Mouse (Mus musculus) liver, embryonic 12.5 days (tissue): ENCODE measurements at regions not wholly inside any gene's neighbourhood (a gene's known extent, or its start where the extent isn't known, plus 50 kb on each side); places are given as distances from the start of the nearest gene placed in this dataset.

Experiments
- ATAC-seq: fragments of 200-750 bp; cut with Nextera tagmentation; 2 replicates; pipeline ENCODE4 v1.8.0; 2017; ENCODE audit warnings: moderate number of reproducible peaks, mild to moderate bottlenecking, moderate library complexity
- H3K27ac ChIP-seq: fragments of 300-500 bp; sonication (generic); 2 replicates; pipeline ENCODE4 v1.5.1; 2016; ENCODE audit warnings: mild to moderate bottlenecking
- H3K27me3 ChIP-seq: fragments of 300-500 bp; sonication (generic); replicated peaks from 2 replicates; pipeline ENCODE4 v1.6.1; 2016; ENCODE audit warnings: mild to moderate bottlenecking, moderate library complexity
- H3K36me3 ChIP-seq: fragments of 300-500 bp; sonication (generic); 2 replicates; pipeline ENCODE4 v1.6.1; 2016; ENCODE audit warnings: mild to moderate bottlenecking, moderate library complexity
- H3K4me1 ChIP-seq: fragments of 300-500 bp; sonication (generic); 2 replicates; pipeline ENCODE4 v1.6.1; 2016
- H3K4me2 ChIP-seq: fragments of 300-500 bp; sonication (generic); 2 replicates; pipeline ENCODE4 v1.6.1; 2016; ENCODE audit warnings: mild to moderate bottlenecking, moderate library complexity
- H3K4me3 ChIP-seq: fragments of 300-500 bp; sonication (generic); 2 replicates; pipeline ENCODE4 v1.5.1; 2016; ENCODE audit warnings: mild to moderate bottlenecking, moderate library complexity
- H3K9ac ChIP-seq: fragments of 300-500 bp; sonication (generic); 2 replicates; pipeline ENCODE4 v1.6.1; 2016; ENCODE audit warnings: mild to moderate bottlenecking, moderate library complexity
- H3K9me3 ChIP-seq: fragments of 300-500 bp; sonication (generic); replicated peaks from 2 replicates; pipeline ENCODE4 v1.6.1; 2016; ENCODE audit warnings: mild to moderate bottlenecking, moderate library complexity
- WGBS: fragments of 180-500 bp; shearing (Covaris S2); methylation state at CpG from one replicate; pipeline ENCODE4 v1.1.7; 2016; ENCODE audit not compliant: insufficient replicate concordance; 5-methylcytosine and 5-hydroxymethylcytosine counted together

DNA sequence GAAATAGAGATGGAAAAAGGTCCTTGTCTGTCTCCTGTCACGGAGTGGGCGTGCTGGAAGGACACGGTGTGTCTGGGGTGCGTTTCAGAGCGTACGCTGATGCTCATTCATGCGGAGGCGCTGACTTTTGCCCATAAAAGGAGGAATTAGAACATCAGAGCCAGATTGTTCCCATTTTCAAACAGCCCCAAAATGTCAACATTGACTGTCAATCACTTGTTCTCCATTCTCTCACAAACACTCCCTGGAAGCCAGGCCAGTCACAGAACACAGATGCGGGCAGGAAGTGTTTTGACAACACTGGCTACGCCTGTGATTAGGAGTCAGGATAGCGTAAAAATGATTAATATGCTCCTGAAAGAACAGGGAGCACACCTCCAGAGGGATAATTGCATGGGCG lies 157.1 kb upstream of the Ankrd55 start:
- H3K4me3 ChIP-seq: no peak overlapping the region
- H3K4me2 ChIP-seq: no peak overlapping the region
- H3K27me3 ChIP-seq: peaks cover 25% of the 10 kb centered on the region; the same call in 1 of the 2 replicates
- no peak overlapping the region for H3K27ac ChIP-seq
- no peaks in the 10 kb centered on the region for H3K9me3 ChIP-seq
- H3K36me3 ChIP-seq: no peaks in the 10 kb centered on the region
- H3K4me1 ChIP-seq: no peaks in the 10 kb centered on the region
- 72% methylated on average over 12 of the region's 12 CpGs for WGBS
- no peak overlapping the region for H3K9ac ChIP-seq
- ATAC-seq: no peak

DNA sequence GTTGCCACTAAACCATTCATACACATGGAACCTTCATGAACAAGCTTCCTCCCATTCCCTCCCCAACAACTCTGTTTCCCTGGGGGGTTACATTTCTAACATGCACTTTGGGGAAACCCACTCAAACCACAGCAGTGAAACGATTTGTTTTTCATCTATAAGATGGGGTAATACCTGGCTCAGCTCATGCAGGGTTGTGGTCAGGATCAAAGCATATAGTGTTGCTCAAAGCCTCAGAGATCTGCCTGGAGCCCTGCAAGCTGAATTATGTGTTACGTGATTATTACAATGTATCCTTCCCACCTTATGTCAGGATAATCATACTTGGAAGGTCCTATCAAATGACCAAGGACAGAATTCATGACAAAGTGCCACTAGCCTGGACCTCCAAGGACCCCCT lies 154.5 kb upstream of the Ankrd55 start:
- H3K36me3 ChIP-seq: no peaks in the 10 kb centered on the region
- H3K4me2 ChIP-seq: no peak overlapping the region
- H3K4me1 ChIP-seq: no peaks in the 10 kb centered on the region
- no peak for ATAC-seq
- peaks cover 11% of the 10 kb centered on the region; the same call in 1 of the 2 replicates for H3K27me3 ChIP-seq
- H3K4me3 ChIP-seq: no peak overlapping the region
- 73% methylated on average over 2 of the region's 2 CpGs for WGBS
- H3K27ac ChIP-seq: no peak overlapping the region
- no peak overlapping the region for H3K9ac ChIP-seq
- no peaks in the 10 kb centered on the region for H3K9me3 ChIP-seq

DNA sequence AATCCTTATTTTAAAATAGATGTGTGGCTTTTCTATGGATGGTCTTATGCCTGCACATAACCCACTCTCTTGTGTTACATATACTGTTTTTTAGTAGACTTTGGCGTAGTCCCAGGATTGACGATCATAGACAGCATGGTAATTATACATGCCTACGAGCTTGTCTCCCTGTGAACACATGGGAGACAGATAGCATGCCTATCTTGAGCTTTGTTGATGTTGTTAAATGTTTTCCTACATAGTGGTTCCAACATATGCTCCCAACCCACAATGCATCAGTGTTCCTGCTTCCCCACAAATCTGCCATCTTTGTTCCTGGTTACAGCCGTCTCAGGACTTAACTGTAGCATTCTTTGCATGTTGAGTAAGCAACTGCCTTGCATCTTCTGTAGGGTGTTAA lies 153.6 kb upstream of the Ankrd55 start:
- H3K4me2 ChIP-seq: no peak overlapping the region
- no peak overlapping the region for H3K4me3 ChIP-seq
- no peaks in the 10 kb centered on the region for H3K4me1 ChIP-seq
- peaks cover 6% of the 10 kb centered on the region; the same call in 1 of the 2 replicates for H3K27me3 ChIP-seq
- H3K27ac ChIP-seq: no peak overlapping the region
- no peaks in the 10 kb centered on the region for H3K9me3 ChIP-seq
- H3K36me3 ChIP-seq: no peaks in the 10 kb centered on the region
- no peak for ATAC-seq
- no peak overlapping the region for H3K9ac ChIP-seq
- whole genome bisulfite sequencing: 79% methylated on average over 4 of the region's 4 CpGs

DNA sequence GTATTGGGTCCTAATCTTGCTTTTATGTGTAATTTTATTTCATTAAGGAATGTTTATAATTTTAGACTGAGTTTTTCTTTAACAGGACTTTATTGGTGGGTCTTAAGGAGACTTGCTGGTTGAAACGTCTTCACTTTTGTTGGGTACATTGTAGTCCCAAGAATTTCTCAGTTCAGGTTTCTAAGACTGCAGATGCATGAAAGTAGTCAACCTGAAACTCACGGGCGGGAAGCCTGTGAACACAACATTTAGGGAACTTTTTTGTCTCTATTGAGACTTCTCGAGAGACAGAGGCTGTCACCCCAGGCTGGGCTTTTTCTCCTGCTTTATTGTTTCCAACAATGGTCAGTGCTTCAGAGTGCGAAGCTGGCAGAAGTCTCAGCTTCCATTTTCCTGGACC lies 152.5 kb upstream of the Ankrd55 start:
- ATAC-seq: no peak
- Histone ChIP-seq H3K36me3 (no peaks in the 10 kb centered on the region), H3K9me3 (no peaks in the 10 kb centered on the region), H3K4me2 (no peak overlapping the region), H3K27me3 (peaks cover 6% of the 10 kb centered on the region; the same call in 1 of the 2 replicates), H3K27ac (no peak overlapping the region), H3K4me3 (no peak overlapping the region), H3K4me1 (no peaks in the 10 kb centered on the region), H3K9ac (no peak overlapping the region)
- 72% methylated on average over 5 of the region's 5 CpGs for WGBS

DNA sequence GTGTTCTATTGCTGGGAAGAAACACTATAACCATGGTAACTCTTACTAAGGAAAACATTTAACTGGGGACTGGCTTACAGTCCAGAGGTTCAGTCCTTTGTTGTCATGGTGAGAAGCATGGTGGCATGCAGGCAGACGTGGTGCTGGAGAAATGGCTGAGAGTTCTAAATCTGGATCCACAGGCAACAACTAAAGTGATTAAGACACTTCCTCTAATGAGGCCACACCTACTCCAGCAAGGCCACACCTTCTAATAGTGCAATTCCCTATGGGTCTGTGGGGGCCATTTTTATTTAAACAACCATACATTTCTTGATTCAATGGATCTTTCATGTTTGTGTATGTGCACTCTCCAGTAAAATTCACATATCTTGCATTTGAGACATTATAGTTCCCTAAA lies 151.4 kb upstream of the Ankrd55 start:
- Histone ChIP-seq H3K9me3 (no peaks in the 10 kb centered on the region), H3K27ac (no peak overlapping the region), H3K4me3 (no peak overlapping the region), H3K9ac (no peak overlapping the region), H3K4me2 (no peak overlapping the region), H3K27me3 (no peaks in the 10 kb centered on the region), H3K36me3 (no peaks in the 10 kb centered on the region), H3K4me1 (no peaks in the 10 kb centered on the region)
- ATAC-seq: no peak
- WGBS: 28% methylated on average over 1 of the region's 1 CpGs

DNA sequence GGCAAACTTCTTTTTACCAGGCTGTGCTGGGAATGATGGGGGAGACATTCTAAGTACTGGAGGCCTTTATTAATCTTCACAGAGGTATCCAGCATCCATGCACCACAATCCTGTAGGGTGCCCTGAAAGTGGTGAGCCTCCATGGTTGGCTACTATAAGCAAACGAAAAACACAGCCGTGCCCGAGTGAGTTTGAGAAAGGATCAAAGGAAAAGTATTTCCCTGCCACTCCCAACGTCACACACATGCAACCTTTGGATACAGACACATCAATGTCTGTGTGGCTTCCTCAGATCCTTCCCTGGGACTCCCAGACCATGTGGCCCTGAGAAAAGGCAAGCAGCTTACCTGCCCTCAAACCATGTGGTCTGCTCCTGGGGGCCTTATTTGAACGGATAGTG lies 147.4 kb upstream of the Ankrd55 start:
- Histone ChIP-seq H3K9ac (no peak overlapping the region), H3K27ac (no peak overlapping the region), H3K4me3 (no peak overlapping the region), H3K36me3 (no peaks in the 10 kb centered on the region), H3K27me3 (peaks cover 17% of the 10 kb centered on the region), H3K9me3 (no peaks in the 10 kb centered on the region), H3K4me1 (no peaks in the 10 kb centered on the region), H3K4me2 (no peak overlapping the region)
- WGBS: 71% methylated on average over 5 of the region's 5 CpGs
- no peak for ATAC-seq

DNA sequence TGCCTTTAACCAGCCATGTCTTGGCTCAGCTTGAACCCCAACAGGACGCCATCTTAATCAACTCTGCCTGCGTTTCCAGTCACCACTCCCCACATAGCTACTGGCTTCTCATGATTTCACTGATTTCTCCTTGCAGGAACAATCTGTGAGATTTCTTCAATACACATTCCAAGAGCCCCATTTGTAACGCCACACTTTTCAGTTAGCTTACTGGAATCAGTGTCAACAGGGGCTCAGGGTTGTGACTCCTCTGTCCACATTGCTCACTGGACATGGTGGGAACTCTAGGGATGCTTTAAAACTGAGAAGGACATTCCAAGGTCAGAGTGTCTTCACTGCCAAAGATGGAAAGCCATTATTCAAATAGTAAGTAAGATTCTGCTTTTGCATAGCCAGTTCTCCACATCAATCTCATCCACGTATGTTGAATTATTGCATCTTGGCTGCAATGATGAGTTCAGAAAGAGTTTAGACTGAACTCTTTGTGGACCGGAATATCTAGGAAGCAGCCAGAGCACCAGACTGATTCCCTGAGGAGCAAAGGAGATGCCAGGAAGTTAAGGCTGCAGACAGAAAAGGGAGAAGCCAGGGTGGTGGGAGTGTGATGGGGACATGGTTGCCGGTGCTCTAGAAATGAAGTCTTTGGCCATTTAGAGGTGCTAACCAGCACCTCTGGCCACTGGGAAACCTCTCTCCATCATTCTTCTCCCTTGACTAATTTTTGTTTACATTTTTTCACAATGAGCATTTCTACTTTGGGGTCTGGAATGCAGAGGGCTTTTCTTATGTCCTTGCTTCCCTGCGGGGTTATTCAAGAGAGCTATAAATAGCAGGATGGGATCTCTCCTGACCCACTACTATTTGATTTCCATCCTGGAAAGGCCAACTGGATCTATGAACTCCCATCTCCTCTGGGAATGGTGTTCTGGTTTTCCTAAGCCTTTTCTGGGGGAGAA lies 143.6 kb upstream of the Ankrd55 start:
- Histone ChIP-seq H3K4me3 (no peak overlapping the region), H3K27me3 (peaks cover 27% of the 10 kb centered on the region), H3K27ac (no peak overlapping the region), H3K4me2 (no peak overlapping the region), H3K9me3 (no peaks in the 10 kb centered on the region), H3K36me3 (no peaks in the 10 kb centered on the region), H3K9ac (no peak overlapping the region), H3K4me1 (no peaks in the 10 kb centered on the region)
- WGBS: 66% methylated on average over 7 of the region's 7 CpGs
- ATAC-seq: no peak

DNA sequence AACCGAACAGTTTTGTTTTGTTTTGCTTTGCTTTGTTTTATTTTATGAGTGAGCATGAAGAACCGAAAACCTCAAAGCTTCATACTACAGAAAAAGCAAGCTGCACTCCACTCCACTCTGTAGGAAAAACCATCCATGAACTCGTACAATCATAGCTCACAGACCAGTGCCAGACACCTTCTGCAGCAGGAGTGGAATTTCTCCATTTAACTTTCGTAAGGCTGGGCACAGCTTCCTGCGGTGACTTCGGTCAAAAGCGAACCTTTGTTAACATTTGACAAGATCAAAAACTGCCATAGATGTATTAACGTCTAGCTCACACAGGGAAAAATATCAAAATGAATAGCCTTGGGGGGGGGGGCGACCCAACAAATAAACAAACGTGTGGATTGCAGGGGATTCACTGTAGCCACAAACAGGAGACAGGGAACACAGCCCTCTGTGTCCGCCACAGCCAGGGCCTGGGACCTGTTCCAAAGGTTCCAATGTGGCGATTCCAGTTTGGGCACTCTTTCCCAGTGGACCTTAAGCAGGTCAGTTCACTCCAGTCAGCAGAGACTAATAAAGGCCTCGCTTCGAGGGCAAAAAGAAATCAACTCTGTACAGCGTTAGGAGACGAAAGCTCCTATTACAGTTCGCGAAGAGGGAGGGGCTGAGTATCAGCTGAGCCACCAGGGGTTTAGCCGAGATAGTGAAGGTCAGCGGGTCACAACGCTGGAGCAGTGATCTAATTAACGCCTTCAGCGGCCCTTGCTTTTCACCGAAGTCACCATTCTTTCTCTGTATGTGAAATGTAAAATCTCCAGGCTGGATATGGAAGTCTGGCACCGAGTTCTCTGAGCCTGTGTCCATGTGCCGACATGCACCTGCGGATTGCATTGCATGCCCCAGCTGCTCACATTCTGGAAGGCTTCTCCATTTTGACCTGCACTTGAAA lies 135.4 kb upstream of the Ankrd55 start:
- H3K4me3 ChIP-seq: no peak overlapping the region
- H3K36me3 ChIP-seq: no peaks in the 10 kb centered on the region
- H3K4me1 ChIP-seq: peaks cover 7% of the 10 kb centered on the region
- ATAC-seq: peak; percentile 55; the same call in 1 of the 2 replicates
- WGBS: 18% methylated on average over 27 of the region's 27 CpGs
- H3K9me3 ChIP-seq: no peaks in the 10 kb centered on the region
- peaks cover 40% of the 10 kb centered on the region for H3K27me3 ChIP-seq
- no peak overlapping the region for H3K27ac ChIP-seq
- H3K4me2 ChIP-seq: peak overlapping the region; percentile 38
- H3K9ac ChIP-seq: no peak overlapping the region

DNA sequence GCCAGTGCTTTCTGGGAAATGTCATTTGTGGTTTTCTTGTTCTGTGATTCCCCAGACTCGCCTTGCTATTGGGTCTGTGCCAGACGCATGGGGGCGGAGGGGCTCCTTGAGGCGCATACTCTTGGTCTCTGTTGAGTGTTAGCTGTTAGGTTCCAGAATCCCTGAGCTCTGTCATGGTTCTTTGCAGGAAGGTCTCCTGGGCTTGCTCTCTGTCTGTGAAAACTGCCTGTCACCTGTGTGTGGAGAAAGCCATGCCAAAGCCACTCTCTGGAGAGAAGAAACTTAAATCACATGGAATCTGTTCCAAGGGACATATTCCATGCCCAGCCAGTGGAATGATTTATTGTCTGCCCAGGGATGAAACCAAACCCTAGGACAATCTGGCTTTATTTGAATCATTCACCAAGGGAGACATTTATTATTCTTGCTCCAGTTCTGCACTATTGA lies 134.5 kb upstream of the Ankrd55 start:
- H3K36me3 ChIP-seq: no peaks in the 10 kb centered on the region
- no peak overlapping the region for H3K9ac ChIP-seq
- no peak overlapping the region for H3K4me3 ChIP-seq
- no peak for ATAC-seq
- peaks cover 39% of the 10 kb centered on the region for H3K27me3 ChIP-seq
- H3K9me3 ChIP-seq: no peaks in the 10 kb centered on the region
- WGBS: 28% methylated on average over 4 of the region's 4 CpGs
- H3K4me1 ChIP-seq: peaks cover 7% of the 10 kb centered on the region
- H3K4me2 ChIP-seq: 0 out of 2 replicates have a peak overlapping the region, but pooled peaks have one; percentile 38
- H3K27ac ChIP-seq: no peak overlapping the region

DNA sequence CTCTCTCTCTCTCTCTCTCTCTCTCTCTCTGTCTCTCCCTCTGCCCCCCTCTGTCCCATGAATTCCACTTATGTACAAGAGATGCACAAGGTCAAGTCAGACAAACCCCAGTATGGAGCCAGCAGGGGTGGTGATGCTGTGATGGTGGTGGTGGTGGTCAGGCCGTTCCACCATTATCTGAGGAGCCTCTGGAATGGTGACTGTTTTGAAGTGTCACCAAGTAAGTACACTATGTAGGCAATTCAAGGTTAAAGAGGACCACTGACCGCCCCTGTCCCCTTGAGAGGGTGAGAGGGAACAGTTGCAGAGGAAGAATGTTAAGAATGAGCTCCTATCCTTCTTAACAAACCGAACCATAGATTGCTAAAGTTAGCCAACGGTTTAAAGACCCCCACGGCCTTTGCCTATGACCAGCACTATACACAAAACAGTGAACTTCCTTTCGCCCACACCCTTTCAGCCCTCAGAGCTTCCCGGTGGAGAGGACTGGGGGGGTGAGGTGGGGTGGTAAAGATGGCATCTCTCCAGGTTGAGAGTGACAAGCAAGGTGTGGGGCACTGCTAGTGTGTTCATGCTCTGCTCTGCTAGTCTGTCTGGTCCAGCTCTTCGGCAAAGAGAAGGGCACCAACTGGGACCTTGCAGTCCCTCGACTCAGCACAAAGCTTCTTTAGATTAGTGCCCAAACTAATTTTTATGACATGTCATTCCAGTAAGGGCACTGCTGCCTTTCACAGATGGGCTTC lies 128.7 kb upstream of the Ankrd55 start:
- Histone ChIP-seq H3K4me3 (no peak overlapping the region), H3K36me3 (no peaks in the 10 kb centered on the region), H3K4me1 (no peaks in the 10 kb centered on the region), H3K9me3 (no peaks in the 10 kb centered on the region), H3K27me3 (peaks cover 8% of the 10 kb centered on the region; the same call in 1 of the 2 replicates), H3K9ac (no peak overlapping the region), H3K4me2 (no peak overlapping the region), H3K27ac (no peak overlapping the region)
- 63% methylated on average over 9 of the region's 9 CpGs for WGBS
- no peak for ATAC-seq

DNA sequence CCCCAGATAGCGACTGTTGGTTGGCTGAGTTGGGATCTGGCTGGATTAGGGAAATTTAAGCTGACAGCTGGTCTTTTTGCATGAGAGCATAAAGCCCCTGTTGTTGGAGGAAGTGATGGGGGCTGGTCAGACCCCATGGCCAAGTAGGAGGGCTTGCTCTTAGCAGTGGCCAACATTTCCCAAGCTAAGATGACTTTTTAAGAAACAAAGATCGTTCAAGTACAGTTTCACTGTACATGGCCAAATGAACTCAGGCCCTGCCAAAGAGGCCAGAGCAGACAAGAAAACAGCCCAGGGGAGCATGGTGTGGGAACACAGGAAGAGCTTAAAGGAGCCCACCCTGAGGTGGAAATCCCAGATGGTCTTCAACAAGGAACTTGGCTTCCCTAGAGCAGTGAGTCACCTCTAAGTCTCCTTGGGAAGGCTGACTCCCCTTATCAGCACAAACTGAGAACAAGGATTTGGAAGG lies 128.0 kb upstream of the Ankrd55 start:
- no peak overlapping the region for H3K27ac ChIP-seq
- ATAC-seq: no peak
- H3K4me1 ChIP-seq: no peaks in the 10 kb centered on the region
- H3K4me3 ChIP-seq: no peak overlapping the region
- WGBS: 51% methylated on average over 2 of the region's 2 CpGs
- H3K9me3 ChIP-seq: no peaks in the 10 kb centered on the region
- H3K27me3 ChIP-seq: peaks cover 4% of the 10 kb centered on the region; the same call in 1 of the 2 replicates
- H3K36me3 ChIP-seq: no peaks in the 10 kb centered on the region
- no peak overlapping the region for H3K4me2 ChIP-seq
- no peak overlapping the region for H3K9ac ChIP-seq
